24 mouse cellular contexts compared by ENCODE assay signal in the genomic region with DNA sequence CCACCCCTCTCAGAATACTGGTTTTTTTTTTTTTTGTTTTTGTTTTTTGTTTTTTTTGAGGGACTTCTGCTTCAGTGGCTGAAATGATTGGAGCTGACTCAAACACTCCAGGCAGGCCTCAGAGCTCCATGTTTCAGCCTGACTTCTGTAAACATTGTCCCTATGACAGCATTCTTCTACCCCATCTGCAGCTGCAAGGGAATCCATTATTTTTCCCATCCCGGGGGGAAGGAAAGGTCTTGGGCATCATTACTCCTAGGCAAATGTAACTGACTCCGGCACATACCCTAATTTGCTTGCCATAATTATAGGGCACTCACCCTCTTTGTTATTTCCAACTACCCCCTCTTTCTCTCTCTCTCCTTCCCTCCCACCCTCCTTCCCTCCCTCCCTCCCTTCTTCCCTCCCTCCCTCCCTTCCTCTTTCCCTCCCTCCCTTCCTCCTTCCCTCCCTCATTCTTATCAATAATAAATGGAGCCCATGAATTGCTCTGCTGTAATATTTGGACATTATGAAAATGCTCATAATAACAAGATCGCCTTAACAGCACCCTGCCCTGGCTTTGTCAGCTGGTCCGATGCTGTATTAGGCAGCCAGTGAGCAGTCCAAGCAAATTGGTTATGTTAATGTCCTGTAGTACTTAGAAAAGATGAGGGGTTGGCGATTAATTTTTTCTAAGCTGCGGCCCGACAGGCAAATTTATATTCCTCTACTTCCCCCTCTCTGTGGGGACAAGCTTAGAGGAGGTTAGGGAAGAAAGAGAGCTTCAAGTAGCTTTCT.
DNase-seq lines count a peak whose midpoint lies in the region; ATAC-seq and TF ChIP-seq lines count a peak whose summit lies in the region.
"Had no signal": no experiment of that assay in that cellular context is flagged by ENCODE, and none has a peak within 500 bp of the region (broad histone marks: within the 10 kb centered on the region; RNA-seq: fewer than 3 reads in every experiment).

No protein-coding gene starts in this region.

- ATAC-seq in embryonic facial prominence, embryonic 14.5 days (ENCODE audit: low read depth): no peak
- peak; percentile 41; the same call in 1 of the 2 replicates for ATAC-seq in lung, embryonic 14.5 days (ENCODE audit: insufficient read depth)
- ATAC-seq in forebrain, postnatal 0 days: peak; percentile 78
- ATAC-seq: CD4-positive, CD25-positive, alpha-beta regulatory T cell, adult 4 months; intestine, postnatal 0 days had no signal

- WGBS in embryonic facial prominence, embryonic 14.5 days: 71% methylated on average over 7 of the region's 7 CpGs
- WGBS in embryonic facial prominence, embryonic 10.5 days: 78% methylated on average over 7 of the region's 7 CpGs
- WGBS in lung, embryonic 14.5 days: 64% methylated on average over 7 of the region's 7 CpGs
- WGBS in forebrain, postnatal 0 days: 51% methylated on average over 7 of the region's 7 CpGs

- H3K27ac ChIP-seq in embryonic facial prominence, embryonic 14.5 days (replicated peaks; ENCODE audit: low read depth, low read length): no peak overlapping the region
- H3K27ac ChIP-seq in embryonic facial prominence, embryonic 10.5 days (replicated peaks): no peak overlapping the region
- H3K27ac ChIP-seq in lung, embryonic 14.5 days (ENCODE audit: low read depth): no peak overlapping the region
- H3K27ac ChIP-seq in forebrain, postnatal 0 days (ENCODE audit: low read depth, low read length): no peak overlapping the region
- H3K27ac ChIP-seq: heart, embryonic 13.5 days; hindbrain, embryonic 15.5 days; layer of hippocampus, adult 2 months; neural tube, embryonic 12.5 days had no signal

- TF ChIP-seq CTCF in lung, embryonic 14.5 days (IDR thresholded peaks at IDR 0.05; ENCODE audit: low read depth): no peak
- no peak for TF ChIP-seq CTCF in forebrain, postnatal 0 days (IDR thresholded peaks at IDR 0.05; ENCODE audit: low read depth)

- H3K4me2 ChIP-seq in embryonic facial prominence, embryonic 14.5 days (ENCODE audit: low read depth, low read length): no peak overlapping the region
- no peak overlapping the region for H3K4me2 ChIP-seq in lung, embryonic 14.5 days
- no peak overlapping the region for H3K4me2 ChIP-seq in forebrain, postnatal 0 days (ENCODE audit: low read depth)
- H3K4me2 ChIP-seq: heart, embryonic 13.5 days; hindbrain, embryonic 15.5 days; neural tube, embryonic 12.5 days had no signal

- peak; percentile 26 for DNase-seq in embryonic facial prominence, embryonic 14.5 days (ENCODE audit: low spot score)
- DNase-seq in embryonic facial prominence, embryonic 10.5 days (ENCODE audit: low spot score): no peak
- DNase-seq in lung, embryonic 14.5 days: peak; percentile 10
- DNase-seq in lung, postnatal 14 days: no peak
- DNase-seq in brain, adult 2 months (ENCODE audit: low read depth, low spot score): peak; percentile 43
- no peak for DNase-seq in forebrain, postnatal 0 days
- DNase-seq in heart, adult 8-10 months (ENCODE audit: low spot score): no peak
- DNase-seq in urinary bladder, postnatal 14 days (ENCODE audit: low spot score): no peak
- DNase-seq: adrenal gland, postnatal 25 days; cerebellum, adult 11 months; cerebellum, adult 9-11 months; gastrocnemius, postnatal 25 days; heart, adult 18-20 months; heart, postnatal 14 days; kidney, postnatal 25 days; lung, adult 18-20 months; right cerebral cortex, postnatal 4 days; thymus, postnatal 25 days had no signal

- no peaks in the 10 kb centered on the region for H3K36me3 ChIP-seq in embryonic facial prominence, embryonic 14.5 days (ENCODE audit: control insufficient read depth, insufficient read depth, low read length)
- H3K36me3 ChIP-seq in embryonic facial prominence, embryonic 10.5 days (replicated peaks): no peaks in the 10 kb centered on the region
- no peaks in the 10 kb centered on the region for H3K36me3 ChIP-seq in lung, embryonic 14.5 days (ENCODE audit: insufficient read depth)
- H3K36me3 ChIP-seq in forebrain, postnatal 0 days (ENCODE audit: insufficient read depth): no peaks in the 10 kb centered on the region
- H3K36me3 ChIP-seq: heart, embryonic 13.5 days; hindbrain, embryonic 15.5 days; neural tube, embryonic 12.5 days had no signal

- H3K4me3 ChIP-seq in embryonic facial prominence, embryonic 14.5 days (ENCODE audit: low read depth, low read length): no peak overlapping the region
- no peak overlapping the region for H3K4me3 ChIP-seq in embryonic facial prominence, embryonic 10.5 days
- no peak overlapping the region for H3K4me3 ChIP-seq in lung, embryonic 14.5 days (ENCODE audit: low read depth, low read length)
- no peak overlapping the region for H3K4me3 ChIP-seq in forebrain, postnatal 0 days (ENCODE audit: low read depth, low read length)
- H3K4me3 ChIP-seq: heart, embryonic 13.5 days; hindbrain, embryonic 15.5 days; layer of hippocampus, adult 2 months; neural tube, embryonic 12.5 days had no signal

- no peaks in the 10 kb centered on the region for H3K9me3 ChIP-seq in embryonic facial prominence, embryonic 14.5 days (ENCODE audit: control insufficient read depth, low read length)
- H3K9me3 ChIP-seq in embryonic facial prominence, embryonic 10.5 days: no peaks in the 10 kb centered on the region
- no peaks in the 10 kb centered on the region for H3K9me3 ChIP-seq in lung, embryonic 14.5 days (ENCODE audit: low read depth, low read length)
- H3K9me3 ChIP-seq in forebrain, postnatal 0 days (ENCODE audit: low read length): no peaks in the 10 kb centered on the region
- H3K9me3 ChIP-seq: heart, embryonic 13.5 days; hindbrain, embryonic 15.5 days; neural tube, embryonic 12.5 days had no signal

- H3K9ac ChIP-seq in embryonic facial prominence, embryonic 14.5 days (ENCODE audit: low read depth, low read length): no peak overlapping the region
- H3K9ac ChIP-seq in lung, embryonic 14.5 days: no peak overlapping the region
- H3K9ac ChIP-seq in forebrain, postnatal 0 days: no peak overlapping the region
- H3K9ac ChIP-seq: heart, embryonic 13.5 days; hindbrain, embryonic 15.5 days; neural tube, embryonic 12.5 days had no signal

- H3K4me1 ChIP-seq in embryonic facial prominence, embryonic 14.5 days (ENCODE audit: control insufficient read depth, insufficient read depth, low read length): no peaks in the 10 kb centered on the region
- H3K4me1 ChIP-seq in embryonic facial prominence, embryonic 10.5 days: peaks cover 6% of the 10 kb centered on the region; the same call in 1 of the 2 replicates
- H3K4me1 ChIP-seq in lung, embryonic 14.5 days (ENCODE audit: insufficient read depth): no peaks in the 10 kb centered on the region
- H3K4me1 ChIP-seq in forebrain, postnatal 0 days (ENCODE audit: insufficient read depth): no peaks in the 10 kb centered on the region
- H3K4me1 ChIP-seq: heart, embryonic 13.5 days; hindbrain, embryonic 15.5 days; neural tube, embryonic 12.5 days had no signal

- H3K27me3 ChIP-seq in embryonic facial prominence, embryonic 14.5 days (replicated peaks; ENCODE audit: control insufficient read depth, insufficient read depth, low read length): no peaks in the 10 kb centered on the region
- no peaks in the 10 kb centered on the region for H3K27me3 ChIP-seq in embryonic facial prominence, embryonic 10.5 days (replicated peaks; ENCODE audit: low read depth, poor library complexity, severe bottlenecking)
- H3K27me3 ChIP-seq in lung, embryonic 14.5 days (ENCODE audit: insufficient read depth, low read length): no peaks in the 10 kb centered on the region
- no peaks in the 10 kb centered on the region for H3K27me3 ChIP-seq in forebrain, postnatal 0 days (ENCODE audit: insufficient read depth, low read length)
- H3K27me3 ChIP-seq: heart, embryonic 13.5 days; hindbrain, embryonic 15.5 days; neural tube, embryonic 12.5 days had no signal

Comparison
In these comparisons a context has a peak if more than half of its experiments do, and no peak if none do; other contexts are left out.
1. DNase-seq: peak in embryonic facial prominence, embryonic 14.5 days (single experiment), lung, embryonic 14.5 days (single experiment) and brain, adult 2 months (single experiment); none in embryonic facial prominence, embryonic 10.5 days (single experiment), lung, postnatal 14 days (single experiment), forebrain, postnatal 0 days (single experiment), heart, adult 8-10 months (single experiment) and urinary bladder, postnatal 14 days (single experiment).